Mouse (Mus musculus) myocyte (in vitro differentiated cells): ENCODE results near the gene Dgki. TPM values are rescaled to one million over a fixed set of nuclear protein-coding genes. Genes with fewer than 3 reads are reported as not detected.

Source experiments
- H3K27me3 ChIP-seq: one replicate; pipeline ENCODE4 v1.6.1; 2011; ENCODE audit not compliant: control insufficient read depth, insufficient read depth, insufficient read length
- H3K36me3 ChIP-seq: one replicate; pipeline ENCODE4 v1.6.1; 2011; ENCODE audit not compliant: control insufficient read depth, insufficient read depth
- H3K4me2 ChIP-seq: one replicate; pipeline ENCODE4 v1.6.1; 2011; ENCODE audit warnings: low read depth, control low read depth
- H3K4me3 ChIP-seq: one replicate; pipeline ENCODE4 v1.5.1; 2011; ENCODE audit warnings: mild to moderate bottlenecking, control low read depth, moderate library complexity
- H3K79me2 ChIP-seq: one replicate; pipeline ENCODE4 v1.6.1; 2011; ENCODE audit not compliant: control insufficient read depth, insufficient read depth
- H3ac ChIP-seq: one replicate; pipeline ENCODE4 v1.6.1; 2011; ENCODE audit not compliant: control insufficient read depth, insufficient read length
- CEBPB ChIP-seq: IDR thresholded peaks from 2 replicates; pipeline ENCODE4 v1.6.1; 2011; ENCODE audit warnings: mild to moderate bottlenecking, moderate library complexity; ENCODE audit not compliant: poor library complexity, insufficient read depth, severe bottlenecking
- E2F4 ChIP-seq: IDR thresholded peaks from one replicate; pipeline ENCODE4 v1.6.1; 2011; ENCODE audit warnings: mild to moderate bottlenecking, control low read depth, moderate library complexity; ENCODE audit not compliant: insufficient read depth
- MAX ChIP-seq: IDR thresholded peaks from one replicate; pipeline ENCODE4 v1.6.1; 2011; ENCODE audit warnings: low read depth, mild to moderate bottlenecking, control low read depth
- MYOD1 ChIP-seq, 3 experiments: IDR thresholded peaks; one replicate each; pipeline ENCODE4 v1.6.1; 2011; ENCODE audit warnings: control low read depth in 2 of 3, low read depth in 2 of 3, mild to moderate bottlenecking in 2 of 3, moderate library complexity in 1 of 3; ENCODE audit not compliant: insufficient read length in 2 of 3, control insufficient read depth in 1 of 3
- MYOG ChIP-seq, 3 experiments: IDR thresholded peaks; one replicate each; pipeline ENCODE4 v1.6.1; 2011; ENCODE audit warnings: control low read depth in 2 of 3, low read depth in 2 of 3, mild to moderate bottlenecking in 2 of 3; ENCODE audit not compliant: insufficient read length in 2 of 3, control insufficient read depth in 1 of 3, insufficient read depth in 1 of 3
- POLR2A ChIP-seq: IDR thresholded peaks from one replicate; pipeline ENCODE4 v1.6.1; 2011; ENCODE audit warnings: low read depth, mild to moderate bottlenecking, control low read depth, moderate library complexity; ENCODE audit not compliant: insufficient read length
- POLR2AphosphoS2 ChIP-seq: IDR thresholded peaks from one replicate; pipeline ENCODE4 v1.6.1; 2011; ENCODE audit warnings: low read depth, control low read depth; ENCODE audit not compliant: insufficient read length
- REST ChIP-seq: IDR thresholded peaks from one replicate; pipeline ENCODE4 v1.6.1; 2011; ENCODE audit warnings: mild to moderate bottlenecking, control low read depth, moderate library complexity; ENCODE audit not compliant: insufficient read depth, insufficient read length
- SRF ChIP-seq: IDR thresholded peaks from one replicate; pipeline ENCODE4 v1.6.1; 2011; ENCODE audit warnings: low read depth; ENCODE audit not compliant: control insufficient read depth, insufficient read length
- TCF12 ChIP-seq: IDR thresholded peaks from one replicate; pipeline ENCODE4 v1.6.1; 2011; ENCODE audit warnings: mild to moderate bottlenecking, control low read depth; ENCODE audit not compliant: poor library complexity, insufficient read depth, severe bottlenecking
- TCF3 ChIP-seq: IDR thresholded peaks from one replicate; pipeline ENCODE4 v1.6.1; 2011; ENCODE audit warnings: low read depth, control low read depth; ENCODE audit not compliant: insufficient read length
- USF1 ChIP-seq: IDR thresholded peaks from one replicate; pipeline ENCODE4 v1.6.1; 2011; ENCODE audit warnings: low read depth, mild to moderate bottlenecking, control low read depth, moderate library complexity
- polyA plus RNA-seq: library from polyadenylated mRNA; unstranded; fragments of >200 nt; fragmentation: generic; extraction: Trizol; gene quantifications from one replicate; pipeline ENCODE4 v1.2.1, GENCODE M21; 2012; ENCODE audit warnings: missing spikeins

Gene Dgki
- polyA plus RNA-seq, 1 experiment = 0.02 TPM

- H3ac ChIP-seq = no peak overlapping the region
- H3K4me2 ChIP-seq = no peak overlapping the region
Measured at GRCm38 (mm10) chr6:37030986-37031385, 269.0 kb downstream of the Dgki start.

DNA sequence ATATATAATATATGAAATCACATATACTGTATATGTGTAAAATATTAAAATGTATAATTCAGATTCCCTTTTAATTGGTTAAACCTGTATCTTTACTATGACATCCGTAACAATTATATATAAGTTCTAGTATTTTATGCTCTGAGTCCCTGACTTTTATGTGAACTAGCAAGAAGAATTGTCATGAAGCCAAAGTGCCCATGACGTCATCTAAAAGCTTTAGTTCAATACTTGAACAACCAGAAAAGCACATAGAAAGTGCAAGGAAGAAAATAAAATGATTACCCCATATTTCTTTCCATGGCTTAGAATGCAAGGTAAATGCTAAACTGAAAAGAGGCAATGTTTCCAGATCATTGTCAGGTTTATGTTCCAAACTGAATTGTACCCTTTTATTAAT, 269.6 kb downstream of the Dgki start:
- Histone ChIP-seq H3K36me3 (no peaks in the 10 kb centered on the region), H3K4me3 (no peak overlapping the region), H3K27me3 (no peaks in the 10 kb centered on the region), H3ac (no peak overlapping the region), H3K4me2 (no peak overlapping the region), H3K79me2 (no peaks in the 10 kb centered on the region)
- no peak for TF ChIP-seq REST
- TF ChIP-seq E2F4 = no peak
- TF ChIP-seq CEBPB = no peak
- no peak for TF ChIP-seq POLR2A
- TF ChIP-seq MYOG (IDR thresholded peaks at IDR 0.05; ENCODE audit: control insufficient read depth in 1 of 3, insufficient read depth in 1 of 3, insufficient read length in 2 of 3, low read depth in 2 of 3) = no peak
- TF ChIP-seq USF1 = no peak
- no peak for TF ChIP-seq POLR2AphosphoS2
- TF ChIP-seq TCF12 = no peak
- TF ChIP-seq MYOD1 (IDR thresholded peaks at IDR 0.05; ENCODE audit: control insufficient read depth in 1 of 3, insufficient read length in 2 of 3, low read depth in 2 of 3) = no peak

More at GRCm38 (mm10) chr6:37030986-37031385, 269.0 kb downstream of the Dgki start:
- Histone ChIP-seq H3K27me3 (no peaks in the 10 kb centered on the region), H3K36me3 (no peaks in the 10 kb centered on the region), H3K79me2 (no peaks in the 10 kb centered on the region), H3K4me3 (no peak overlapping the region)
- no peak for TF ChIP-seq CEBPB
- no peak for TF ChIP-seq MAX
- TF ChIP-seq REST = no peak
- TF ChIP-seq SRF = no peak
- TF ChIP-seq TCF12 = no peak
- no peak for TF ChIP-seq TCF3

GRCm38 (mm10) chr6:37028841-37029240, 271.1 kb downstream of the Dgki start:
- Histone ChIP-seq H3K27me3 (no peaks in the 10 kb centered on the region), H3ac (no peak overlapping the region), H3K4me2 (no peak overlapping the region), H3K36me3 (no peaks in the 10 kb centered on the region), H3K4me3 (no peak overlapping the region), H3K79me2 (no peaks in the 10 kb centered on the region)
- TF ChIP-seq MAX (no peak), USF1 (no peak), TCF12 (no peak)

DNA sequence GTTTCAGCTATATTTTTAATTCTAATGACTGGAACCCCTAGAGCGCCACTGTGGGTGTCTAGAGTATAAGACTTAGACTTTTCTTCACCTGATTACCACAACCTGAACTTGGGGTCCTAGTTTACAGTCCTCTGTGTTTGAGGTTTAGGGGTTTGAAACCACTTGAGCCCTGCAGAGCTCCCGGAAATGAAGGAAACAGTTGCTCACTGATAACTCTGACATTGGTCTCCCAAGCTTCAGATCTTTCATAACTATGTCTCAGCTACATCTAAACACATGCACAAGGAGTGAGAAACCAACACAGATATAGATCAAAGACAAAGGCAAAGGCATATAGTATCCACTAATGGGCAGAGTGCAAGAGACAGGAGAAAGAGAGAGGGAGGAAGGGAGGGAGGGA, 271.7 kb downstream of the Dgki start:
- no peaks in the 10 kb centered on the region for H3K79me2 ChIP-seq
- TF ChIP-seq MYOG (IDR thresholded peaks at IDR 0.05; ENCODE audit: control insufficient read depth in 1 of 3, insufficient read depth in 1 of 3, insufficient read length in 2 of 3, low read depth in 2 of 3) (no peak), SRF (no peak), CEBPB (no peak), REST (no peak), USF1 (no peak), E2F4 (no peak), TCF12 (no peak), POLR2A (no peak), MAX (no peak), POLR2AphosphoS2 (no peak), MYOD1 (IDR thresholded peaks at IDR 0.05; ENCODE audit: control insufficient read depth in 1 of 3, insufficient read length in 2 of 3, low read depth in 2 of 3) (no peak), TCF3 (no peak)
- no peak overlapping the region for H3K4me2 ChIP-seq
- H3K27me3 ChIP-seq = no peaks in the 10 kb centered on the region
- H3K36me3 ChIP-seq = no peaks in the 10 kb centered on the region
- no peak overlapping the region for H3K4me3 ChIP-seq
- H3ac ChIP-seq = no peak overlapping the region

GRCm38 (mm10) chr6:37026343-37027243, 273.4 kb downstream of the Dgki start:
- Histone ChIP-seq H3K79me2 (no peaks in the 10 kb centered on the region), H3K36me3 (no peaks in the 10 kb centered on the region), H3ac (no peak overlapping the region), H3K27me3 (no peaks in the 10 kb centered on the region), H3K4me3 (no peak overlapping the region), H3K4me2 (no peak overlapping the region)
- TF ChIP-seq SRF (no peak), USF1 (no peak), CEBPB (no peak), TCF12 (no peak), REST (no peak), MYOG (IDR thresholded peaks at IDR 0.05; ENCODE audit: control insufficient read depth in 1 of 3, insufficient read depth in 1 of 3, insufficient read length in 2 of 3, low read depth in 2 of 3) (no peak), MYOD1 (IDR thresholded peaks at IDR 0.05; ENCODE audit: control insufficient read depth in 1 of 3, insufficient read length in 2 of 3, low read depth in 2 of 3) (no peak), TCF3 (no peak), E2F4 (no peak)
